Mouse (Mus musculus) heart, adult 2 months (tissue): ENCODE measurements around the gene Tango2. TPM values are rescaled to one million over a fixed set of nuclear protein-coding genes. Genes with fewer than 3 reads are reported as not detected.

Experiments
- DNase-seq, 2 experiments: peaks; one replicate each; pipeline ENCODE4 v3.0.0; 2021
- H3K27ac ChIP-seq: fragments of 200-600 bp; 2 replicates; pipeline ENCODE4 v1.8.1; 2022
- H3K27me3 ChIP-seq: fragments of 200-500 bp; 2 replicates; pipeline ENCODE4 v1.6.1; 2012; ENCODE audit warnings: mild to moderate bottlenecking, low read length, inconsistent platforms, mixed read lengths; ENCODE audit not compliant: control insufficient read depth, insufficient read depth
- H3K36me3 ChIP-seq: fragments of 200-500 bp; 2 replicates; pipeline ENCODE4 v1.6.1; 2012; ENCODE audit warnings: low read length, inconsistent platforms; ENCODE audit not compliant: control insufficient read depth, insufficient read depth
- H3K4me1 ChIP-seq: fragments of 200-500 bp; 2 replicates; pipeline ENCODE4 v1.6.1; 2011; ENCODE audit warnings: low read length; ENCODE audit not compliant: control insufficient read depth, insufficient read depth
- H3K4me3 ChIP-seq: fragments of 200-600 bp; 2 replicates; pipeline ENCODE4 v1.8.1; 2022
- H3K79me2 ChIP-seq: fragments of 200-500 bp; replicated peaks from 2 replicates; pipeline ENCODE4 v1.6.1; 2012; ENCODE audit warnings: mild to moderate bottlenecking, inconsistent platforms, low read length, moderate library complexity, mixed read lengths; ENCODE audit not compliant: control insufficient read depth, insufficient read depth
- H3K9ac ChIP-seq: fragments of 200-500 bp; 2 replicates; pipeline ENCODE4 v1.6.1; 2012; ENCODE audit warnings: low read depth, mild to moderate bottlenecking, control low read depth, inconsistent platforms, low read length, mixed read lengths
- CTCF ChIP-seq: fragments of 200-600 bp; IDR thresholded peaks from 2 replicates; pipeline ENCODE4 v1.8.1; 2022; ENCODE audit warnings: antibody characterized with exemption, mild to moderate bottlenecking, moderate library complexity
- EP300 ChIP-seq: fragments of 200-500 bp; IDR thresholded peaks from 2 replicates; pipeline ENCODE4 v1.6.1; 2011; ENCODE audit warnings: low read depth, low read length, control low read depth; ENCODE audit not compliant: insufficient read depth
- POLR2A ChIP-seq: fragments of 200-500 bp; IDR thresholded peaks from 2 replicates; pipeline ENCODE4 v1.6.1; 2011; ENCODE audit warnings: mild to moderate bottlenecking, low read depth, low read length, control low read depth; ENCODE audit not compliant: insufficient read depth
- WGBS: fragments of 180-500 bp; shearing (Covaris S2); methylation state at CpG from one replicate; pipeline ENCODE4 v1.1.7; 2018; 5-methylcytosine and 5-hydroxymethylcytosine counted together
- intact Hi-C: fragments of 180-260 bp; cut with DNase I; formaldehyde crosslinking; loops from one replicate; pipeline ENCODE4 v1.15.1; 2025
- polyA plus RNA-seq: library from polyadenylated mRNA; depleted of rRNA; stranded (reverse); fragments of >200 nt; gene quantifications from 2 replicates; pipeline ENCODE4 v1.2.3, GENCODE M21; 2012
- total RNA-seq, 2 experiments: library from RNA; stranded (reverse); gene quantifications; 2 replicates each; pipeline ENCODE4 v1.2.3; 2021

Tango2 gene
- total and polyA plus RNA-seq, 3 experiments: 173 to 283 (median 181) TPM

DNA sequence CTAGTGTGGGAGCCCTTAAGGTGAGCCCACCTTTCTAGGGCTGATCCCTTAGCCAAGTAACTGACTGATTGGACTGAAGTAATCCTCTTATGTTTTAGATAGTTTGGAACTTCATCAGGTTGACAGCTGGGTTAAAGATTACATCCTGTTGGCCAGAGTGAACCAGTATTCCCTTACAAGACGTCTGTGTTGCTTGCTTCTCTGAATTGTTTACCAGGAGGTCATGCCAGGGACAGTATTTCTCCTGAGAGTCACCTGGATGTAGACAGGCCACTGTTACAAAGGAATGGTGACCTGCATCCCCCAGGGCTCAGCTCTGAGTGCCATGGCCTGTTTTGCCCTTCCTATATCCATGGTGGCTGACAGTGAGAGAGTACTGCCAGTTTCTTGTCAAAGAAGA, 30.6 kb upstream of the Tango2 start:
- 50% methylated on average over 1 of the region's 1 CpGs for WGBS
- no peaks in the 10 kb centered on the region for H3K79me2 ChIP-seq
- no peak for DNase-seq
- no peak overlapping the region for H3K4me3 ChIP-seq
- intact Hi-C loops: no loop called here
- no peak overlapping the region for H3K27ac ChIP-seq
- TF ChIP-seq CTCF (no peak), EP300 (no peak), POLR2A (no peak)
- no peaks in the 10 kb centered on the region for H3K4me1 ChIP-seq
- no peaks in the 10 kb centered on the region for H3K27me3 ChIP-seq
- H3K9ac ChIP-seq: no peak overlapping the region
- H3K36me3 ChIP-seq: no peaks in the 10 kb centered on the region

DNA sequence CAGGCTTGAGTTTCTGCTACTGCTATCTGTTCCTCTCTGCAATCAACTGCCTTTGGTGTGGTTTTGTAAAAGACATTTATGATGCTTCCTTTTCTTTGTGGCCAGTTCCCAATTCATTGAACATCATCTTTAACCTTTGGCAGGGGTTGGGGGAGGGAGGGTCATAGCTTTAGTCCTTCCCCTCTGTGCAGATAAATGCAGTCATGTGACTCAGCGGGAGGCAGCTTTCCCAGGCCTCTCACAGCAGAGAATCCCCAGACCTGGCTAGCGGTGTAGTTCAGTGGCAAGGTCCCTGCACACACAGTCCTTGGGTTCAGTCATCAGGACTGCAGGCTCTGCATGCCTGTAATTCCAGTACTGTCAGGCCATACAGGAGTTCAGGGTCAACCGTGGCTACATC, 29.3 kb upstream of the Tango2 start:
- 25% methylated on average over 3 of the region's 3 CpGs for WGBS
- Histone ChIP-seq H3K79me2 (no peaks in the 10 kb centered on the region), H3K36me3 (no peaks in the 10 kb centered on the region), H3K9ac (no peak overlapping the region), H3K27me3 (no peaks in the 10 kb centered on the region), H3K4me1 (no peaks in the 10 kb centered on the region), H3K4me3 (no peak overlapping the region), H3K27ac (no peak overlapping the region)
- no peak for TF ChIP-seq EP300
- no peak for TF ChIP-seq POLR2A
- no peak for TF ChIP-seq CTCF
- DNase-seq: no peak
- intact Hi-C loops: no loop called here

DNA sequence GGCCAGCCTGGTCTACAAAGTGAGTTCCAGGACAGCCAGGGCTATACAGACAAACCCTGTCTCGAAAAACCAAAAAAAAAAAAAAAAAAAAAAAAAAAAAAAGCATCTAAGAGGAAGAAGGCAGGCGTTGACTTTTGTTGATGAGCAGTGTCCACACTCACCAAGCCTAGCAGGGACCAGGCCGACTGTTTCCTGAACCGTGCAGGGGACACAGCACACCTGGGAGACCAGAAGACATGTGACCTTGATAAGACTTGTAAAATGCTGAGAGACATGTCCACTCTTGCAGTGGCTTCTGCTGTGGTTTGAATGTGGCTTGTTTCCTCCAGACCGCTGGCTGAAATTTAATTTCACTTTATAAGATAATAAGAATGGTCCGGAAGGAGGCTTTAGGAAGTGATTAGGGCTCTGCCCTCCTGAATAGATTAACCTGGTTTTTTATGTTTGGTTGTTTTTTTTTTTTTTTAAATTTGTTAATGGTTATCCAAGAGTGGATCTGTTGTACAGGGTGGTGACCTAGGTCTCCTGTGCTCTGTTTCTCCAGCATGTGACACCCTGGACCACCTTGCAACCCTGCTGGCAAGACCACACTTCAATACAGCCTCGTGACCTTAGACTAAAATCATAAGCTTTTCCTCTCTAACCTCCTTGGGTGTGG, 28.5 kb upstream of the Tango2 start:
- DNase-seq: no peak
- H3K4me3 ChIP-seq: no peak overlapping the region
- H3K36me3 ChIP-seq: no peaks in the 10 kb centered on the region
- 59% methylated on average over 7 of the region's 7 CpGs for WGBS
- no peaks in the 10 kb centered on the region for H3K79me2 ChIP-seq
- no peak for TF ChIP-seq CTCF
- no peak for TF ChIP-seq EP300
- no peak overlapping the region for H3K27ac ChIP-seq
- H3K9ac ChIP-seq: no peak overlapping the region
- intact Hi-C loops: no loop called here
- no peaks in the 10 kb centered on the region for H3K27me3 ChIP-seq
- H3K4me1 ChIP-seq: no peaks in the 10 kb centered on the region

DNA sequence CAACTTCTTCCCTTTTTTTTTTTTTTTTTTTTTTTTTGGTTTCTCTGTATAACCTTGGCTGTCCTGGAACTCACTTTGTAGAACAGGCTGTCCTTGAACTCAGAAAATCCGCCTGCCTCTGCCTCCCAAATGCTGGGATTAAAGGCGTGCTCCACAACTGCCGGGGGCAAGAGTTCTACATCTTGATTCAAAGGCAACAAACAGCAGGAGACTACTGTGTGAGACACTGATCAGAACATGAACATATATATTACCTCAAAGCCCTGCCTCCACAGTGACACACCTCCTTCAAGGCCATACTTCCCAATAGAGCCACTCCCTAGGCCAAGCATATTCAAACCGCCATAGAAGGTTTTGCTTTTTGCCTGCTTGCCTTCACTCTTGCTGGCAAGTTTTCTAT, 25.7 kb upstream of the Tango2 start:
- WGBS: 96% methylated on average over 4 of the region's 4 CpGs
- H3K27me3 ChIP-seq: no peaks in the 10 kb centered on the region
- no peaks in the 10 kb centered on the region for H3K79me2 ChIP-seq
- no peaks in the 10 kb centered on the region for H3K4me1 ChIP-seq
- DNase-seq: no peak
- no peaks in the 10 kb centered on the region for H3K36me3 ChIP-seq
- no peak overlapping the region for H3K9ac ChIP-seq
- intact Hi-C loops: no loop called here
- no peak overlapping the region for H3K27ac ChIP-seq
- TF ChIP-seq POLR2A: no peak
- TF ChIP-seq CTCF: no peak
- no peak for TF ChIP-seq EP300
- no peak overlapping the region for H3K4me3 ChIP-seq

DNA sequence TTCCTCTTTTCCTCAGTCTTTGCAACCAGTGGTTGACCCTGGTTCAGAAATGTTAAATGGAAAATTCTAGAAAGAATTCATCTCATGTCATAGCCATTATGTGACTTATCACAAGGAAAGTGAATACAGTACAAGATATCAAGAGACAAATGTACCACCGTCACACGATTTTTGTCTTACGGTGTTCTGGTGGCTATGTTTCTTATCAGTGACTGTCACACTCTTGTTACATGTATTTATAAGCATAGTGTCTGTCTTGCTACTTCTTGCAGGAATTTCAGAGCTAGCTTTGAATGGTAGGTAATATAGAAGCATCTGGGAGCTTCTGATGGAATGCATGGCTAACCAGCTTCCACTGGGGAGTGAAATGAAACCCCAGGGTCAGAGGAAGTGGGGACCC, 22.3 kb upstream of the Tango2 start:
- intact Hi-C loops: no loop called here
- WGBS: 62% methylated on average over 3 of the region's 3 CpGs
- H3K27me3 ChIP-seq: no peaks in the 10 kb centered on the region
- H3K79me2 ChIP-seq: no peaks in the 10 kb centered on the region
- no peak overlapping the region for H3K4me3 ChIP-seq
- no peak overlapping the region for H3K27ac ChIP-seq
- TF ChIP-seq EP300 (no peak), POLR2A (no peak), CTCF (no peak)
- H3K4me1 ChIP-seq: no peaks in the 10 kb centered on the region
- no peak for DNase-seq
- H3K36me3 ChIP-seq: no peaks in the 10 kb centered on the region
- no peak overlapping the region for H3K9ac ChIP-seq

DNA sequence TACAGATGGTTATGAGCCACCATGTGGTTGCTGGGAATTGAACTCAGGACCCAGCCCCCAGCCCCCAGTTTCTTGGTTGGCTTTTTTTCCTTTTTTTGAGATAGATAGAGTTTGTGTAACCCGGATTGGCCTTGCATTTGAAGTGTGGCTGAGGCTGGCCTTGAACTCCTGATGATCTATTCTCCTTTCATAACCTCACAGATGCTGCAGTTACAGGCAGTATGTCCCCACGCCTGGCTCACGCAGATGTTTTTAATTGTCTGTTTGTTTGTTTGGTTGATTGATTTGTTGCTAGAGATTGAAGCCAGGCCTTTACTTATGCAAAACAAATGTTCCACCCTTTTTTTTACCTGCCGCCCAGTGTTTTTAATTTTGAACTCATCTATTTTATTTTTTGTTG, 18.9 kb upstream of the Tango2 start:
- no peak for DNase-seq
- intact Hi-C loops: no loop called here
- WGBS: 90% methylated on average over 4 of the region's 4 CpGs
- no peaks in the 10 kb centered on the region for H3K4me1 ChIP-seq
- no peak overlapping the region for H3K27ac ChIP-seq
- H3K4me3 ChIP-seq: no peak overlapping the region
- no peaks in the 10 kb centered on the region for H3K27me3 ChIP-seq
- no peaks in the 10 kb centered on the region for H3K36me3 ChIP-seq
- H3K9ac ChIP-seq: no peak overlapping the region
- TF ChIP-seq CTCF (no peak), POLR2A (no peak), EP300 (no peak)
- no peaks in the 10 kb centered on the region for H3K79me2 ChIP-seq
